Mouse (Mus musculus) c-Kit-positive CD71-positive TER-119-positive erythroid progenitor cells, embryonic 14.5 days (primary cell): ENCODE measurements around the gene Scnn1g.

Experiments used
- DNase-seq: peaks from one replicate; pipeline ENCODE4 v3.0.0-alpha.2; 2013; ENCODE audit warnings: low spot score

Gene Scnn1g

DNA sequence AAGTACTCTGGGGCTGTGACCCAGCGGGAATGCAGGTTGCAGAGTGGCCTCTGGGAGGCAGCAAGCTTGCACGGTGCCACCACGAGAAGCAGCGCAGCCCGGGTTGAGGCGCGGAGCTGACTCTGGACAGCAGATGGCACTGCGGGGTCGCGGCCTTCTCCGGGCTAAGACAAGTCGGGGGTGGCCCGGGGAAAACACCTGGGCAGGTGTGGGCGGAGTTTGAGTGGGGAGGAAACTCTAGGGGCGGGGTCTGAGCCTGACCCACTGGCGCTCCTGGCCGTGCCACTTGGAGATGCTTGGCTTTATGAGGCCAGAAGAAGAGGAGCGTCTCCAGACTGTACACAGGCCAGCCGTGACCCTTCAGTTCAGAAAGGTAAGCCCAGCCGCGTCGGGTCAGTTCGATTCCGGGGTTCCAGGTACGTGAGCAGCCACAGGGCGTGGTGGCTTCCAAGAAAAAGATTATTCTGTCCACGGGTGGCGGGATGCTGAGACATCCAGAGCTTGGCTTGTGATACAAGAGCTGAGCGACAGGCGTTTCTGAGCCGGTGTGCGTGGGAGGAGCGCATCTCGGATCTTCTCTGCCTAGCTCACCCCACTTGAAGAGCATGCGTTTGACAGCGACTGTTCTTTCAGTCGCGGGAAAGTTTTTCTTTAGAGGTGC lies at the start of gene Scnn1g:
Gene Scnn1g (plus strand): TSS at position 309 of the 661 bp plus-strand sequence.
- peak; percentile 36 for DNase-seq

DNA sequence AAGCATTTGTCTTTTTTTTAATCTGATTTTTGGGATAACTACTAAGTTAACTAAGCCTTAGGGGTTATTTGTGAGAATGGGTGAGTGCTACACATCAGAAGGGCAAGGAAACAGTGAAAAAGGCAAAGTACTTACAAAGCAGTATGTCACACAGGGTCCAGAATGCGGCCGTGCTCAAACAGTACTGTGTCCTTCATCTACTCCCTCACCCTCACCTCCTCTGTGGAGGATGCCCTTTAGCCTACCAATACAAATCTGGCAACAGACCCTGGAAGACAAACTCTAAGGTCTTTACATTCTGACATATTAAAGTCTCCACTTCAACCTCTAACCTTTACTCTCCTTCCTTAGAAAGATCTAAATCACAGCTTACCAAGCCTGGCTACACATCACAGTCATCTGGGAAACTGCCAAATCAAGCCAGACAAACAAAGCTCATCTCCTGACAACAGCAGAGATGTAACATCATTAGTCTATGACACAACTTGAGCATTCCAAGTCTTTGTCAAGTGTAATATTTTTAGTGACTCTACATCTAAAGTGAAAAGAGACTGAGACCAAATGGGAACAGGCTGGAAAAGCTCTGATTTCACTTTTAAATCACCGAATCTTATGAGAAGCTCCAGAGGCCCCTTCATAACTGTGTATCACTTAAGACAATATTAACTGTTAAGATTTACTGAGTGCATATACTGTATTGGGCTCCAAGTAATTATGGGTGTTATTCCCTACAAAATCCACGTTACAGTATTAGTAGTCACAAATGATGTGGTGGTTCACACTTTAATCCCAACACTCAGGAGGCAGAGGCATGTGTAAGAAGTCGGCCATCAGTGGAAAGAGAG lies 48.9 kb upstream of the Scnn1g start:
- no peak for DNase-seq

DNA sequence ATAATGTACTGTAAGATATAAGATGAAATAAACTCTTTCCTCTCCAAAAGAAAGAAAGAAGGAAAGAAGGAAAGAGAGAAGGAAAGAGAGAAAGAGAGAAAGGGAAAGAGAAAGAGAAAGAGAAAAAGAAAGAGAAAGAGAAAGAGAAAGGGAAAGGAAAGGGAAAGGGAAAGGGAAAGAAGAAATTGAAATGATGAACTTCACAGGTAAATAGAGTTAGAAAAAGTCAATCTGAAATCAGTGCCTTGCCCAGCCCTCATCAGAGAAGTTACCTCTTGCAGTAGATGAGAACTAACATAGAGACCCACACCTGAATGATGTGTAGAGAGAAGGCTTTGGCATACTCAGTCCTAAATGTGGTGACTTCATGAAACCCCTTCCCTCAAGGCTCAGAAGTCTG lies 44.9 kb upstream of the Scnn1g start:
- DNase-seq: no peak

DNA sequence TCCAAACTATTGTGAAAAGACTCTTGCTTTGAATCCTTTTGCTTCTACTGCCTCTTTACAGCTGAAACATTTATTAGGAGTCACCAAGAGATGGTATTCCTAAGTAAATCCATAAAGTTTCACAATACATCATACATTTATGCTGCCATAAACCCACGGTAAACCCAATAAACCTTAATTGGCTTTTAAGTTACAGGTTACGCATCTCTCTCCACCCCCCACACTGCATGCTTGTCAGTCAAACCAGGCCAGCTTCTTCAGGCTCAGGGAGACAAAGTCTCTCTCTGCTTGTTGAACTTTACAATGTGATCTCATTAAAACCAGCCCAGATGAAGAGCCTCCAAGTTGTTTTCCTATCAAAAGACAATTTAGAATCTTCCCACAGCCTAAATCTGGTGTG lies 42.5 kb upstream of the Scnn1g start:
- no peak for DNase-seq

DNA sequence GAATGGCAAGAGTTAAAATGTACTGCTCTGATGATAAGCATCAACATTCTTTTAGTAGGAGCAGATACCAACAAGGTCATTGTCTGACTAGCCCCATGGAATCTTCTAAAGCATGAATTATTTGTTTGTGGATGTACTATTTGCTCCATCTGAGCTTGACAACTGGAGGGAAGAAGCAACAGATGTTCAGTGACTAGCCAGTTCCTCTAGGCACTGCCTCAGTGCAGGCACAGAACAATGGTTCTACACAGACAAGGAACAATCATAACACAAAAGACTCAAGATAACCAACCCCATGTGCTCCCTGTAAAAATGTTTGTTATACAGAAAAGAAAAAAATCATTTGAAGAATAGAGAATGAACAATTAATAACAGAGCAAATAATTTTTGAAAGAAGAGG lies 37.1 kb upstream of the Scnn1g start:
- DNase-seq: no peak

DNA sequence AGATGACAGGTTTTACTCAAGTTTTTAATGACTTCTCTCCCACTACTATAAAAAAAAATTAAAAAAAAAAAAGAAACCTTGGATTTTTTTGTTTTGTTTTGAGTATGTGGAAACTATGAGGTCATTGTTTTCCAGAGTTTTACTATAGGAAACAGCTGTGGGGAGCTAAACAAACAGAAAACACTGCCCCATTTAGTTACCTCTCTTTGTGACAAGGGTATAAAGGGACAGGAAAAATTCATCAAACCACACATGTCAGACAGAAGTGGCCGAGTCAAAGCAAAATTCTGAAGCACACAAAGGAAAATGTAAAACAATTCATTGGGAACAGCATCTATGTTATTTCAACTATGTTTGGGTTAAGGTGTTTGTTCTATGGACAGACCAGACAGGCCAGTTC lies 36.7 kb upstream of the Scnn1g start:
- no peak for DNase-seq

DNA sequence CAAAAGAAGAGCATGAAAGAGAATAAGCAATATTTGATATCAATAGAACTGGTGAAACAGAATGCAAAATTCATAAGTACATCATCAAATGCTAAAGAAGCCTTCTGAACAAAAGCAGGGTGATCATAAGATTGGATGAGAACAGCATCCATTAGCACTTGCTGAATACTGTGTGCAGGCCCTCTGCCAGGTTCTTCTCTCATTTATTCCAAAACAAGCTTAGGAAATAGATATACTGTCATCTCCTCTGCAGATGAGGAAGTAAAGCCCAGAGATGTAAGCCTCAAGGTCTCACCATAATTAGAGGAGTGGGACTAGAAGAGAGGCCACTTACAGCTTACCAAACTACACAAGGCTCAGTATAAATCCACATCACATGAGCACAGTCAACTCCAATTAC lies 35.1 kb upstream of the Scnn1g start:
- no peak for DNase-seq

DNA sequence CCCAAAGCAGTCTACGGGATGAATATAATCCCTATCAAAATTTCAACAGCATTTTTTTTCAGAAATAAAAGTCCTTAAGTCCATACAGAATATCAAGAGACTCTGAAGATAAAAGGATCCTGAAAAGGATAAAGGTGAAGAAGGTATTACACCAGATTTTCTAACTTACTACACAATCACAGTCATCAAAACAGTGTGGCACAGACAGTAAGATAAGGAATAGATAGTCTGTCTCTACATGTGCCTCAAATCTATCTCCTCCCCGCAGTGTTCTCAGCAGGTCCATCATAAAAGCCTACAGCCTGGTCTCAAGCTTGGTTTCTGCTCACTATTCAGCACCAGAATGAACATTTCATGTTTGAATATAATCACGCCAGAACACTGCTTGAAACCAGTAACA lies 33.8 kb upstream of the Scnn1g start:
- no peak for DNase-seq

DNA sequence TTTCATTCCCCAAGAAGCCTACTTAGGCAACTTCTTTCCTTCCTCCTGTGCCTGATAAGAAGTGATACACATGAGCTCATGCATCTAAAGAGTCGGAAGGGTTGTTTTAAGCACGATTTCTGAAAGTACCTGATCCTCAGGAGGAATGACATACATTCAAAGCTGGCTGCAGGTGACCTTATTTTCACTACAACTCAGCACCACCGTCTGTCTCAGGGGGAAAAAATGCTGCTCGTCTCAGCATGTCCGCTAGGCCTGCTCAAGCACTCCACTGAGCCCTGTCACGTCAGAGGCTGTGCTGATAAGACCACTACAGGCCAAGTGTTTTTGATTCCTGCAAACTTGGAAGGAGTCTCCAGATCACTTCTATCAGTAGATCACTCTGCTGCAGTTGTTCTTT lies 32.3 kb upstream of the Scnn1g start:
- DNase-seq: peak; percentile 22

DNA sequence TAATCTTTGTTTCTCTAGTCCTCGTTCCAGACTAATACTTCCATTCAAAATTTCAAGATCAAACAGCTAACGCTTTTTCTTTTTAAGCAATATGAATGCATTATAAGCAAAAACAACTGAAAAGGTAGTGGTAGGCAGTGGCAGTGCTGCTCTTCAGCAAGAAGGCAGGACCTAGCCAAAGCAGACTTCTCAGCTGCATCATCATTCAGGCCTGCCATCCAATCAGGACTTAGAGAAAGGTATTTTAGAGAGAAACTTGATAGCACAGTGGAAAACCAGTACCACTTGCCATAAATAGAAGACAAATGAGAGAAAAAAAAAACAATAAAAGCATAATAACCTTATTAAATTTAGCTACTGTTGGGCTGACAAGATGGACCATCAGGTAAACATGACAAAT lies 29.2 kb upstream of the Scnn1g start:
- no peak for DNase-seq

DNA sequence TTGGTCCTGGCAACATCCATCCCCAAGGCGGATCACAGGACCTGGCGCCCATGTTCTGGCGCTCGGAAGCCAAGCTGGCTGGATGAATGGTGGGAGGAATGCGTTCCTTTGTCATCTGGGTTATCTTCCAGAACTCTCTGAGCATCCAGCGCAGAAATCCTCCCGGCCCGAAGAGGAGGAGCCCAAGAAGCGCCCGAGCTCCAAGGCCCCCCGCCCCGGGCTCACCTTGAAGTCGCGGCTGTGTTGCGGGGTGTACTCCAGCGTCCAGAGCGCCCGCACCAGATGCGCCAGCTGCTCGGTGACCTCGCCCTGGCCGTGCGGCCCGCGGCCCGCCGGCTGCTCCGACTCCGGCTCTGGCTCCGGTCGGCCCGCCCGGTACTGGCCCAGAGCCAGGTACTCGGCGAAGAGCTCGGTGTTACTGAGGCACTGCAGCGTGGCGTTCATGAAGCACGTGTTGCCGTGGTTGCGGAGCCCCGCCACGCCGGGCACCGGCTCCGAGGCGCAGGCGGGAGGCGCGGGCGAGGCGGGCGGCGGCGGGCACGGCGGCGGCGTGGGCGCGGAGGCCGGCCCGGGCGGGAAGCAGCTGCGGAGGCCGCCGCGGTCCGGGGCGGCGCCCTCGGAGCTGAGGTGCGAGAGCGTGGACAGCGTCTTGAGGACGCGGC lies 27.7 kb upstream of the Scnn1g start:
- DNase-seq: peak; percentile 26

DNA sequence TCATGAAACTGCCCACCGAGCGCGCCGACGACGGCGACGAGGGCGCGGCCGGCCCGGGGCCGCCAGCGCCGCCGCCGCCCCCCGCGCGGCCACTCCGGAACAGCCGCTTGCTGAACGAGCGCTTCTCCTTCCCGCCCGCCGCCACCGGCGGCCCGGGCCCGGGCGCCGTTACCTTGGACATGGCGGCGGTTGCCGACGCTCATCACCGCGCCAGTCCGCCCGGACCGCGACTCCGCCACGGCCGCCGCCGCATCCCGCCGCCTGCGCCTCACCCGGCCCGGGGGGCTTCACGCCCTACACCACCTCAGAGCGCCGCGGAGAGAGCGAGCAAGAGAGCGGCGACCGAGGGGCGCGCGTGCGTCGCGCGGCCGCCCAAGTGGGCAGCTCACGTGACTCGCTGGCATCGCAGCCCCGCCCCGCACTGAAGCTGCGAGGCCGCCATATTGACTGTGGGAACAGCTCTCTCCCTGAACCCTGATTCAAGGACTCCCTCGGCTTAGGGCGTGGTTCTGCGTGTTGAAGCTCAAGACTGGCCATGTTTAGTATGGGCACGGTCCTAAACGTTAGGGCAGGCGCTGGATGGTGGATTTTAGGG lies 27.1 kb upstream of the Scnn1g start, which contains the start of gene Usp31:
Gene Usp31 (minus strand): TSS at position 181 of the 595 bp plus-strand sequence.
- peak; percentile 92 for DNase-seq

DNA sequence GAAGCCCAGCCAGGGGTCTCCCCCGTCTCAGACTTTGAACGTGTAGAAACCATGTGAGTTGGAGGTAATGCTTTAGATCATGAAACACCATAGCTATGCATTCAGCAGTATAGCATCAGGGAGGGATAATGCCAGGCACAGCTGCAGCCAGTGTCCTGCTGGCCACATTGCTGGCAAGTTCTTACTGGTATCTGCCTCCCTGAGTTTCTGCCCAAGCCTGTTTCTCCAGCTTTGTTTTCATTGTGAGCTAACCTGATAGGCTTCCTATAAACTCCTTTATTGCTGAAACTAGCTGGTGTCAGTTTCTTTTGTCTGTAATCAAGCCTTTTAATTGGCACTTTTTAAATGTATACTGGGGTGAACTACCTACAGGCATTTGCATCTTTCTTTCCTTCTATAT lies 23.1 kb upstream of the Scnn1g start:
- no peak for DNase-seq

DNA sequence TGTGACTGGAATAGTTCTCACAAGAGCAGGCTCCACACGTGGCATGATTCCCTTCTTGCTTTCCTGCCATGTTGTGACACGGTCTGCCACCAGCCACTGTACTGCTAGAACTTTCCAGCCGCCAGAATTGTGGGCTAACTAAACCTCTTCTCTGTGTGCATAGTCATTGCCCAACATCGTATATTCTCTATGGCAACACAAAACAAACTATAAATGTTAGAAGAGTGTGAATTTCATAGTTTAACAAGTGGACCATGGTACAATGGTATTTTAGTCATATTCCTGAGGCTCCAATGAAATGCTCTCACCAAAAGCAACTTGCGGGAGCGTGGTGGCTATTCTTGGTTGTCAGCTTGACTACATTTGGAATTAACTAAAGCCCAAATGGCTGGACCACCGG lies 17.2 kb upstream of the Scnn1g start:
- no peak for DNase-seq

DNA sequence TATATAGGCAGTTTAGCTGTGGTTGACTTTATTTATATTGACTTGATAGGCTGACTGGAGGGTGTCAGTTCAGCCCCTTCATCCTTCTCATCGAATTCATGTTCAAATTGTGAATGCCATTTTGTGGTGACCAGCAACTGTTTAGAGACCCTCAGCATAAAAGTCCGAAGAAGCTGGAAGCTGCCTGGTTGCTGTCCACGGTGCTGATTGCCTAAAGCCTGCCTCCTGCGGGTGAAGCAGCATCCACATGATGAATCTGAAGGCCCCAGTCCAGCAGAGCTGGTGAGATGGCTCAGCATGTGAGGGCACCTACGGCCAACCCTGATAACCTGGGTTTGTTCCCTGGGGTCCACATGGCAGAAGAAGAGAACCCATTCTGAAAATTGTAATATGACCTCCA lies 4.1 kb upstream of the Scnn1g start:
- no peak for DNase-seq

DNA sequence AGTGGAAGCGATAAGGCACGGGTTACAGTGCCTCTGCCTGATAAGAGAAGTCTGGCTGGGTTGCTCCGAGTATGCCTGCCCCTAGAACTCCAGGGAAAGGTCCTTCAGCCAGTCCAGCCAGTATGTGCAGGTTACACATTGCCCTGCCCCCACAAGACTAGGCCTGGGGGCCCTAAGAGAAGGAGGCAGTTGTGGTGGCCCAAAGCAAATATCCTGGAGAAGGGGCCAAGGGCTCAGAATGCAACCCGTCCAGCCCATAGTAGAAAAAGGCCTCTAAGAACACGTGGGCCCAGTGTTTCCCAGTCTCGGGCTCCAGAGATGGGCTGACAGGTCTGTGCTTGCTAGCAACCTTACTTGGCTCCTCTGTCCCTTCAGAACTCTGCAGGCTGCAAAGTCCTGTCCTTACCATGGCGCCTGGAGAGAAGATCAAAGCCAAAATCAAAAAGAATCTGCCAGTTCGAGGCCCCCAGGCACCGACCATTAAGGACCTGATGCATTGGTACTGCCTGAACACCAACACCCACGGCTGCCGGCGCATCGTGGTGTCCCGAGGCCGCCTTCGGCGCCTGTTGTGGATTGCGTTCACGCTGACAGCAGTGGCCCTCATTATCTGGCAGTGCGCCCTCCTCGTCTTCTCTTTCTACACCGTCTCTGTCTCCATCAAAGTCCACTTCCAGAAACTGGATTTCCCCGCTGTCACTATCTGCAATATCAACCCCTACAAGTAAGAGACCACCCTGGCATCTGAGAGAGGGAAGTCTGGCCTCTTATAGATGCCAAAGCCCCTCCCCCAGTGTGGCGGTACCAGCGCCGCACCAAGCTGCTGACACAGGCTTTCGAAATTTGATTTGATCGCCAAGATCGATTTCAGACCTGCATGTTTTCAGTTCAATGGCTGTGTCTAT lies 3.5 kb downstream of the Scnn1g start:
- DNase-seq: no peak

DNA sequence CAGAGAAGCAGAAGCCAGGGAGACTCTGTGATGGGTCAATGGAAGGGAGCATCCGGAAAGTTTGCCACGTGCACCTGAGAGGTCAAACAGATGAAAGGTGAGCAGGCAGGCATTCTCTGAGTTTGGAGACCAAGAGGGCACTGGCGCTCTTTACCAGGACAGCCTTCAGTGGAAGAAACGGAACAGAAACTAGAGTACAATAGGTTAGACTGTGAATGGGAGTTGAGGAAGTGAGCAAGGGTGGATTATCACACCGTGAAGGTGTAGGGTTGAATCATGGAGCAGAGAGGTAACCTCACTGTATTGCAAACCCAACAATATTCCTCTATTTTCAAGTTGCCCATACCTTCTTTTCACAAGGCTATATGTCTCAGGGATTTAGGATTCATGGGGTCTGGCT lies 16.0 kb downstream of the Scnn1g start:
- no peak for DNase-seq

DNA sequence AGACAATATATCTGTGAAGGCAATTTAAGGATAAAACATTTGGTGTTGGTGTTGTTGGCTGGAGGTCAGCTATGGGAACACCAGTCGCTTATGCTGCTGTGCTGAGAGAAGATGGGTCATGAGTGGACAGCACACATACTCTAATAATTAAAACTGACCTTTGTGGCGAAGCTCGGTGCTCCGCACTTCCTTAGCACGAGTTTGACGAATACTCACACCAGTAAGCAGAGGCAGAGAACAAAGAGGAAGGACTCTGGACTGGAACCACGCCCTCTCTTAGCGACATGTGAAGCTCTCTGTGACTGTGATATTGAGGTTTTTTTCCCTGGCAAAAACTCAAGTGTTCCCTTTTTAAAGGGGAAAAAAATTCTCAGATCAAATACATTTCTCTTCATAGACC lies 20.5 kb downstream of the Scnn1g start:
- no peak for DNase-seq

DNA sequence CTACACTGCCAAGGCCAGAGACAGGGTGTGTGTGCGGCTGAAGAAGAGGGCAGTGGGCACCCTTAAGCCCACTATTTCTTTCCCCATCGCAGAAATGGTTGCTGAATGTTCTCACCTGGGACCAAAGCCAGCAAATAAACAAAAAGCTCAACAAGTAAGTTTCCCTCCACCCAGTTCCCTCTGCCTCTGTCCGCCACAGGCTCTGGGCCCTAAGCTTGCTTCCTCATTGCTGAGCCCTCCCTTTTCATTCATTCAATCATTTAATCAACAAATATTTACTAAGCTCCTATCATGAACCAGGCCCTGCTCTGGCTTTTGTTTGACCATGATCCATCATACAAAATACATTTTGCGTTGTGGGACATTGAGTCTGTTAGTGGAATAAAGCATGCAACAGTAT lies 29.0 kb downstream of the Scnn1g start:
- DNase-seq: no peak

DNA sequence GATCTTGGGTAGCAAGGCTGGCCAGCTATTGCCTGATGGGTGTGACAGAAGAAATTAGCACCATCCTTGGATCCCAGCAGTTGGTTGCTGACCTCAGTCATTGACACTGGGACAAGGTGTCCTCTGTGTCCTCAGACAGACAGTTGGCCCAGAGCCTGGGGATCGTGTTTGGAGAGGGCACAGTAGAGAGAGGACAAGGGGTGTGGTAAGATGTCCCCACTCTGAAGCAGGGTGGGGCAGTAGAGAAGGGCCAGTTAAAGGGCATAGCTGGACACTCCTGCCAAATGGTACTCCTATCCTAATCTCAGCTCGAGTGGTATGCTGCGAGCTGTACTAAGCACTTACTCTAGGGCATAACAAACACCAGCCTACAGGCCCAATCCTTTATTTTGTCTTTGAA lies 33.6 kb downstream of the Scnn1g start:
- DNase-seq: no peak

DNA sequence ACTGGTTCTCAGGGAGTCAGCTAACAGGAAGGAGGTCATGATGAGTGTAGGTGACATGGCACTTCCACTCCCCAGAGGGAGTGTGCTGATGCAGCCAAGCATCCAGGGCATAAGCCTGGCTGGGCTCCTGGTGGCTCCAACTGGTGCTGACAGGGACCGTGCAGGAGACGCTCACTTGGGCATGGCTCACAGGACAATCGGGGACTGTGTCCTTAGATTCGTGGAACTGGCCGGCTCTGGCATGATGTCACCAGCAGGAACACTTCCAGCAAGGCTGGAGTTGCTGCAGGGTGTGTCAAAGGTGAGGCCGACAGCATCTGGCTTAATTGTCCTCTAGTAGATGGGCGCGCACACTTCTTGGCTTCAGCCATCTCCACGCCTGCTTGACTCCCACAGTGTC lies 34.7 kb downstream of the Scnn1g start:
- no peak for DNase-seq

DNA sequence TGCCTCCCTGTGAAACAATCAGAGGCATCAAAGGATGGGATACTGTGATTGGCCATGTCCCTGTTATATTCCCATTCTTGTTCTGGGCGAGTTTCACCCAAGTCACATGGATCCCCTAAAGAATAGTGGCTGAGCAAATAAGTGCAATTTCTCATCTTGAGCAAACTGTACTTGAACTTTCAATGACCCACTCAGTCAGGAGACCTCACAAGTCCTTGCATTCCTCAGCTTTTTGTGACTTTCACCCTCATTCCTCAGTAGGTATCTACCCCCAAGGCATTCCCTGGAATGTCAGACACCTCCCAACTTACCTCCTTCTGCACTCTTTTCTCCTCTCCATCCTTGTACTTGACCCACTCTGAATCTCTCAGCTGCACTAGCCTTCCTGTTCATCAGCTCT lies 44.3 kb downstream of the Scnn1g start:
- DNase-seq: no peak
